Mouse (Mus musculus): ENCODE measurements around the gene Dtl. TPM values are rescaled to one million over a fixed set of nuclear protein-coding genes. Genes with fewer than 3 reads are reported as not detected.

The Dtl gene
- polyA plus RNA-seq (2012; rRNA removed) = 16.0 and 19.5 TPM in 2 replicates

GRCm38 (mm10) chr1:191575458-191576247 lies at the start of gene Dtl, which contains the start of gene Ints7:
TSS of gene Dtl (minus strand) at chr1:191575544.
TSS of gene Ints7 (plus strand) at chr1:191575636.
- Histone ChIP-seq H3K4me3 (ENCODE audit: control insufficient read depth, low read depth, low read length) (peak within 1 kb of the TSS; percentile 94), H3K27me3 (ENCODE audit: control insufficient read depth, insufficient read depth, low read length) (no peaks in the 10 kb centered on the region), H3K27ac (ENCODE audit: control insufficient read depth, insufficient read depth, low read depth, low read length) (peak within 1 kb of the TSS; percentile 94), H3K36me3 (ENCODE audit: control insufficient read depth, insufficient read depth, low read length) (no peaks in the 10 kb centered on the region), H3K4me1 (ENCODE audit: control insufficient read depth, insufficient read depth, low read length) (no peaks in the 10 kb centered on the region)
- TF ChIP-seq CTCF (IDR thresholded peaks at IDR 0.05; ENCODE audit: control insufficient read depth, insufficient read depth, insufficient replicate concordance, low read depth, low read length) (peak; percentile 100), POLR2A (IDR thresholded peaks at IDR 0.05; ENCODE audit: control insufficient read depth, low read depth, low read length) (peak; percentile 66)

- TF ChIP-seq CTCF (IDR thresholded peaks at IDR 0.05; ENCODE audit: control insufficient read depth, insufficient read depth, insufficient replicate concordance, low read depth, low read length) = no peak
- no peak for TF ChIP-seq POLR2A (IDR thresholded peaks at IDR 0.05; ENCODE audit: control insufficient read depth, low read depth, low read length)
- Histone ChIP-seq H3K27me3 (ENCODE audit: control insufficient read depth, insufficient read depth, low read length) (no peaks in the 10 kb centered on the region), H3K27ac (ENCODE audit: control insufficient read depth, insufficient read depth, low read depth, low read length) (no peak overlapping the region), H3K4me1 (ENCODE audit: control insufficient read depth, insufficient read depth, low read length) (no peaks in the 10 kb centered on the region), H3K4me3 (ENCODE audit: control insufficient read depth, low read depth, low read length) (no peak overlapping the region), H3K36me3 (ENCODE audit: control insufficient read depth, insufficient read depth, low read length) (peaks cover 3% of the 10 kb centered on the region; the same call in 1 of the 2 replicates)
Measured at GRCm38 (mm10) chr1:191625026-191625425, 49.7 kb upstream of the Dtl start.

GRCm38 (mm10) chr1:191624492-191624891 lies 49.1 kb upstream of the Dtl start:
- Histone ChIP-seq H3K4me1 (ENCODE audit: control insufficient read depth, insufficient read depth, low read length) (no peaks in the 10 kb centered on the region), H3K36me3 (ENCODE audit: control insufficient read depth, insufficient read depth, low read length) (peaks cover 3% of the 10 kb centered on the region; the same call in 1 of the 2 replicates)
- TF ChIP-seq POLR2A (IDR thresholded peaks at IDR 0.05; ENCODE audit: control insufficient read depth, low read depth, low read length) (no peak), CTCF (IDR thresholded peaks at IDR 0.05; ENCODE audit: control insufficient read depth, insufficient read depth, insufficient replicate concordance, low read depth, low read length) (no peak)

GRCm38 (mm10) chr1:191622801-191623200 lies 47.5 kb upstream of the Dtl start:
- peaks cover 3% of the 10 kb centered on the region; the same call in 1 of the 2 replicates for H3K36me3 ChIP-seq (ENCODE audit: control insufficient read depth, insufficient read depth, low read length)
- TF ChIP-seq POLR2A (IDR thresholded peaks at IDR 0.05; ENCODE audit: control insufficient read depth, low read depth, low read length) = no peak
- no peak for TF ChIP-seq CTCF (IDR thresholded peaks at IDR 0.05; ENCODE audit: control insufficient read depth, insufficient read depth, insufficient replicate concordance, low read depth, low read length)
- H3K27me3 ChIP-seq (ENCODE audit: control insufficient read depth, insufficient read depth, low read length) = no peaks in the 10 kb centered on the region
- H3K27ac ChIP-seq (ENCODE audit: control insufficient read depth, insufficient read depth, low read depth, low read length) = no peak overlapping the region
- no peak overlapping the region for H3K4me3 ChIP-seq (ENCODE audit: control insufficient read depth, low read depth, low read length)
- H3K4me1 ChIP-seq (ENCODE audit: control insufficient read depth, insufficient read depth, low read length) = no peaks in the 10 kb centered on the region

More at GRCm38 (mm10) chr1:191624492-191624891, 49.1 kb upstream of the Dtl start:
- H3K27me3 ChIP-seq (ENCODE audit: control insufficient read depth, insufficient read depth, low read length) = no peaks in the 10 kb centered on the region
- H3K27ac ChIP-seq (ENCODE audit: control insufficient read depth, insufficient read depth, low read depth, low read length) = no peak overlapping the region
- no peak overlapping the region for H3K4me3 ChIP-seq (ENCODE audit: control insufficient read depth, low read depth, low read length)

GRCm38 (mm10) chr1:191621096-191621495 lies 45.8 kb upstream of the Dtl start:
- Histone ChIP-seq H3K36me3 (ENCODE audit: control insufficient read depth, insufficient read depth, low read length) (peaks cover 3% of the 10 kb centered on the region; the same call in 1 of the 2 replicates), H3K27me3 (ENCODE audit: control insufficient read depth, insufficient read depth, low read length) (no peaks in the 10 kb centered on the region), H3K4me3 (ENCODE audit: control insufficient read depth, low read depth, low read length) (no peak overlapping the region), H3K4me1 (ENCODE audit: control insufficient read depth, insufficient read depth, low read length) (no peaks in the 10 kb centered on the region), H3K27ac (ENCODE audit: control insufficient read depth, insufficient read depth, low read depth, low read length) (no peak overlapping the region)
- no peak for TF ChIP-seq POLR2A (IDR thresholded peaks at IDR 0.05; ENCODE audit: control insufficient read depth, low read depth, low read length)
- no peak for TF ChIP-seq CTCF (IDR thresholded peaks at IDR 0.05; ENCODE audit: control insufficient read depth, insufficient read depth, insufficient replicate concordance, low read depth, low read length)

- TF ChIP-seq CTCF (IDR thresholded peaks at IDR 0.05; ENCODE audit: control insufficient read depth, insufficient read depth, insufficient replicate concordance, low read depth, low read length) (no peak), POLR2A (IDR thresholded peaks at IDR 0.05; ENCODE audit: control insufficient read depth, low read depth, low read length) (no peak)
- no peaks in the 10 kb centered on the region for H3K4me1 ChIP-seq (ENCODE audit: control insufficient read depth, insufficient read depth, low read length)
- no peaks in the 10 kb centered on the region for H3K27me3 ChIP-seq (ENCODE audit: control insufficient read depth, insufficient read depth, low read length)
- peaks cover 8% of the 10 kb centered on the region for H3K36me3 ChIP-seq (ENCODE audit: control insufficient read depth, insufficient read depth, low read length)
- H3K27ac ChIP-seq (ENCODE audit: control insufficient read depth, insufficient read depth, low read depth, low read length) = no peak overlapping the region
- H3K4me3 ChIP-seq (ENCODE audit: control insufficient read depth, low read depth, low read length) = no peak overlapping the region
Measured at GRCm38 (mm10) chr1:191618067-191618766, 42.9 kb upstream of the Dtl start.

- H3K27me3 ChIP-seq (ENCODE audit: control insufficient read depth, insufficient read depth, low read length) = no peaks in the 10 kb centered on the region
Measured at GRCm38 (mm10) chr1:191617589-191617988, 42.2 kb upstream of the Dtl start.

More at GRCm38 (mm10) chr1:191617589-191617988, 42.2 kb upstream of the Dtl start:
- Histone ChIP-seq H3K4me1 (ENCODE audit: control insufficient read depth, insufficient read depth, low read length) (no peaks in the 10 kb centered on the region), H3K4me3 (ENCODE audit: control insufficient read depth, low read depth, low read length) (no peak overlapping the region), H3K36me3 (ENCODE audit: control insufficient read depth, insufficient read depth, low read length) (peaks cover 8% of the 10 kb centered on the region), H3K27ac (ENCODE audit: control insufficient read depth, insufficient read depth, low read depth, low read length) (no peak overlapping the region)
- TF ChIP-seq CTCF (IDR thresholded peaks at IDR 0.05; ENCODE audit: control insufficient read depth, insufficient read depth, insufficient replicate concordance, low read depth, low read length) (no peak), POLR2A (IDR thresholded peaks at IDR 0.05; ENCODE audit: control insufficient read depth, low read depth, low read length) (no peak)

Measured in testis, adult 2 months (tissue).